Mouse (Mus musculus) gastrocnemius, adult 2 months (tissue): ENCODE measurements at regions not wholly inside any gene's neighbourhood (a gene's known extent, or its start where the extent isn't known, plus 50 kb on each side); places are given as distances from the start of the nearest gene placed in this dataset.
"Not testable (repeated sequence)": the region's sequence is repeated elsewhere in the genome, so short reads cannot be mapped to it uniquely, and the experiment has no call there.

Experiments
- DNase-seq: peaks from one replicate; pipeline ENCODE4 v3.0.0; 2022
- H3K27ac ChIP-seq: fragments of 200-600 bp; 2 replicates; pipeline ENCODE4 v1.8.1; 2022; ENCODE audit warnings: mild to moderate bottlenecking
- H3K4me3 ChIP-seq: fragments of 200-600 bp; 2 replicates; pipeline ENCODE4 v1.8.1; 2022; ENCODE audit warnings: mild to moderate bottlenecking, moderate library complexity
- CTCF ChIP-seq: fragments of 200-600 bp; IDR thresholded peaks from 2 replicates; pipeline ENCODE4 v1.8.1; 2022; ENCODE audit warnings: antibody characterized with exemption, mild to moderate bottlenecking, moderate library complexity
- intact Hi-C: fragments of 180-260 bp; cut with DNase I; formaldehyde crosslinking; loops from one replicate; pipeline ENCODE4 v1.15.1; 2025

DNA sequence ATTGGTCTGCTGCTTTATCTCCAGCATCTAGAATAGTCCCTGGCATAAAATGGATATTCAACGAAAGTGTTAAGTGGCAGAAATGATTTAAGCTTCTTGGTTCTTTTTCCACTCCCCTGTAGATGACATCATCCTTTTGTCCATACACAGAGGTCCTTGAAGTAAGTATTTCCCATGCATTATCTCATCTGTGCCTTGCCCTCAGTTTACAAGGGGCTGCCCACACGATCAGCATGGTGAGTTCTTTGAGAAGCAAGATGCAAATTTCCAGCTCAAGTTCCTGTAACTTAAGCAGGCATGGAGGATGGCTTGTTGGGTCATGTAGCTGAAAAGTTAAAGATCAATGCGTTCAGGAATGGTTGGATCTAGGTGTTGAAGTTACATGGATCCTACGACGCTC is 265.5 kb downstream of the Tox3 start:
- no peak for TF ChIP-seq CTCF
- intact Hi-C loops = no loop called here

DNA sequence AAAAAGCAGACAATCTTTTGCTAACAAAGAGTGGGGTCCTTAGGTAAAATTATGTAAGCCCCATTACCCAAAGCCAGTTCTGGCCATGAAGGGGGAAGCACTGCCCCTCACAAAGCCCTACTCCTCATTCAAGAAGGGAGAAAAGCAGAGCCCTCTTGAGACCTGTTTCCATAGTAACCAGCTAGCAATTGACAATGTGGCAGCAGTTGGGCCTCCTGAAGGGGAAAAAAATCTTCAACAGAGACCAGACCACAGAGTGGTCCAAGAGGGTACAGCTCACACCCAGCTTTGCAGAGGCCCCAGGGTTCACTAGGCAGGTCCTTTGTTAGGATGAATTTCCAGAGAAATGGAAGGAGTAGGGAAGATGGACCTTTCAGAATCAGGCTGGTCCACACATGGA is 271.8 kb downstream of the Tox3 start:
- intact Hi-C loops = no loop called here
- no peak for DNase-seq
- TF ChIP-seq CTCF = no peak
- no peak overlapping the region for H3K4me3 ChIP-seq
- no peak overlapping the region for H3K27ac ChIP-seq

More for the DNA sequence above, 265.5 kb downstream of the Tox3 start:
- no peak overlapping the region for H3K4me3 ChIP-seq
- H3K27ac ChIP-seq = no peak overlapping the region
- DNase-seq = no peak

DNA sequence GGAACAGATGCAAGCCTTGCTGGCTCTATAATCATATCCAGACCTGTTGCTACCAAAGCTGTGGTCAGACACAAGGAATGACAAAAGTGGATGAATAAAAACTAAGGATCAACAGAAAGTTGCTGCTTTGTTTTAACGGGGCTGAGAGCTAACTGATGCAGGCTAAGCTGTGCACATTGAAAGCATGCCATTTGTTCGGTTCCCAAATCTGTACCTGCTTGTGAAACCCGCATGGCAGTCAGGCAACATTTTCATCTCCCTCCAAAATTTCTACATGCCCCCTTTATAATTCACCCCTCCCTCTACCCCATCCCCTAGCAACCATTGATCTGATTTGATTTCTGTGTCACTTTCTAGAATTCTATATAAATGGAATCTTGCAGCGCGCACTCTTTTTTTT is 272.3 kb downstream of the Tox3 start:
- intact Hi-C loops = no loop called here
- TF ChIP-seq CTCF = no peak

DNA sequence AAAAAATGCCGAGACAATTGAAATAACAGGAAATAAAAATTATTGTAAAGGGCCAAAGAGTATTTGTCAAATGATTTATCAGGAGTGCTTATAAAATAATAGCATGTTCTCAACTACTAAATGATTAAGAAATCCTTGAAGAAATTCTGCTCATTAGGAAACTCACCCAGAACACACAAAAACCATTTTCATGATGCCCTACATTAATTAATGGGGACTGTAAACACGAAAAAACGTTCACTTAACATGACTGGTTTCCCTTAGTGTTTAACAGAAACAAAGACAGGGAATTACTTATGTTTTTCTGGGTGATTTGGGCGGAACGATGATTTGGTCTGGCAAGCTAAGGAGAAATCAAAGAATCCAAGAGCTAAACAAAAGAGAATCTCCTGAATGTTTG is 278.1 kb downstream of the Tox3 start:
- no peak for TF ChIP-seq CTCF
- intact Hi-C loops = no loop called here

More for the DNA sequence above, 272.3 kb downstream of the Tox3 start:
- Histone ChIP-seq H3K27ac (no peak overlapping the region), H3K4me3 (no peak overlapping the region)
- DNase-seq = no peak

DNA sequence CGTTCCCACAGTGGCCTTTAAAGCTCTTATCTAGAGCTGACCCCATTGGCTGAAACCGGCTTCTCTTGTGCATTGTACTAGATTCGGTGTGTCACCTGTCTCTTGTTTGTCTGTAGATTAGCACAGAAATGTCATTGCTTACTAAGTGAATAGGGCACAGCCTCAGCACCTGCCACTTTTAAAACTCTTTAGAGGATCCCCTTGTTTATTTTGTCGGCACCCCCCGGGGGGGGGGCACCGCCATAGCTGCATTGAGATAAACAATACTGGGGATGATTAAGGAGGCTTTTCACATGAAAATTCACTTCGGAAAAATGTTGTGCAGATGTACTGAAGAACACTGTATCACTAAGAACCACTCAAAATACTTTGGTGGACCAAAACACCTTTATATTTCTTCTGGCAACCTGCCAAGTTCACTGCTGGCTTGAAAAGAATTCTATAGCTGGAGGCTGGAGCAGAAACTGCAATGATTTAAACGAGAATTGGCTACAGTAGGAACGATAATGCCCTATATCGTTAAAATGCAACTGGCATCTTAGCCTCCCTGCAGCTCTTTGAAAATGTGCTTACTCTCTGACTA is 278.6 kb downstream of the Tox3 start:
- no peak for TF ChIP-seq CTCF
- no peak for DNase-seq
- intact Hi-C loops = no loop called here
- no peak overlapping the region for H3K27ac ChIP-seq
- H3K4me3 ChIP-seq = no peak overlapping the region

More for the DNA sequence above, 278.1 kb downstream of the Tox3 start:
- no peak for DNase-seq
- no peak overlapping the region for H3K4me3 ChIP-seq
- no peak overlapping the region for H3K27ac ChIP-seq

DNA sequence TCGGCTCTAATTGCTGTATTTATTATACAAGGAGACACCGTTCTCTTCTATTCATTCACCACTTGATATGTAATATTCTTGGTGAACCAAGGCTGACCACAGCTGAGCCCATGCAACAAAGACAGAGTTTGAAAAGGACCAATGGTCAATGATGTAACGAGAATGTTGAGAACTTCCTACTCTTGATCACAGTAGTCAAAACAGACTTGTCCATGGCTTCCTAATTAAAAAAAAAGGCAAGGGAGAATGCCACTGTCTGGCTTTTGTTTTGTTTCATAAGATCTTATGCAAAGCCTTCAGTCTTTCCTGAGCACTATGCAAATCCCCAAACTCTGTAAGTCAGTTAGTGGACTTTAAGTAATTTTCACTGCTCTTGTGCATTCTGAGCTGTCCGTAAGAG is 279.7 kb downstream of the Tox3 start:
- Histone ChIP-seq H3K27ac (no peak overlapping the region), H3K4me3 (no peak overlapping the region)
- intact Hi-C loops = no loop called here
- no peak for DNase-seq
- no peak for TF ChIP-seq CTCF

DNA sequence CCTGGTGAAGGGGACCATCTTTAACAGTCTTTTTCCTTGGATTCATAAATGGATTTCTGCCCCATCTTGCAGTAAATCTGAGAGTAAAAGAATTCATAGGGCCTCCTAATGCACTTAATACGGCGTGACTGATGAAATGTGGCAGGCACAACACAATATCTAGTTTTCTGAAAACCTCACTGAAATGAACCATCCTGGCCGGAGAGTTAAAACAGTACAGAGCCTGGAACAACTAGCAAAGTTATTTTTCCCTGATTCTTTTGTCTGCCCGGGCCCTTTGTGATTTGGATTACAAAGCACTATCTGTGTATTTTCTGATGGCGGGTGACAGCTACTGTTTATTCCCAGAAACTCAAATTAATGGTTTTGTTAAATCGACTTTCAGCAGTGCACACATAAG is 283.8 kb downstream of the Tox3 start:
- Histone ChIP-seq H3K27ac (no peak overlapping the region), H3K4me3 (no peak overlapping the region)
- no peak for TF ChIP-seq CTCF
- no peak for DNase-seq
- intact Hi-C loops = no loop called here

DNA sequence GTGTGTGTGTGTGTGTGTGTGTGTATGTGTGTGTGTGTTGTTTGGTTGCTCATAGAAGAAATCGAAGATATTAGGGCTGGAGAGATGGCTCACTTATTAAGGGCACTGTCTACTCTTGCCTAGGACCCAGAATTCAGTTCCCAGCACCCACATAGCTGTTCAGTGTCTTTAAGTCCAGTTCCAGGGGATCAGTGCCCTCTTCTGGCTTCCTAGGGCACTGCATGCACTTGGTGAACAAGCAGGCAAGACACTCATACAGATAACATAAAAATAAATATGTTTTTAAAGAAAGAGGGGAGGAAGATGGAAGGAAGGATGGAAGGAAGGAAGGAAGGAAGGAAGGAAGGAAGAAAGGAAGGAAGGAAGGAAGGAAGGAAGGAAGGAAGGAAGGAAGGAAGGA is 284.9 kb downstream of the Tox3 start:
- Histone ChIP-seq H3K4me3 (no peak overlapping the region), H3K27ac (no peak overlapping the region)
- DNase-seq = no peak
- TF ChIP-seq CTCF = peak; percentile 22; the same call in 1 of the 2 replicates
- intact Hi-C loops = no loop called here

DNA sequence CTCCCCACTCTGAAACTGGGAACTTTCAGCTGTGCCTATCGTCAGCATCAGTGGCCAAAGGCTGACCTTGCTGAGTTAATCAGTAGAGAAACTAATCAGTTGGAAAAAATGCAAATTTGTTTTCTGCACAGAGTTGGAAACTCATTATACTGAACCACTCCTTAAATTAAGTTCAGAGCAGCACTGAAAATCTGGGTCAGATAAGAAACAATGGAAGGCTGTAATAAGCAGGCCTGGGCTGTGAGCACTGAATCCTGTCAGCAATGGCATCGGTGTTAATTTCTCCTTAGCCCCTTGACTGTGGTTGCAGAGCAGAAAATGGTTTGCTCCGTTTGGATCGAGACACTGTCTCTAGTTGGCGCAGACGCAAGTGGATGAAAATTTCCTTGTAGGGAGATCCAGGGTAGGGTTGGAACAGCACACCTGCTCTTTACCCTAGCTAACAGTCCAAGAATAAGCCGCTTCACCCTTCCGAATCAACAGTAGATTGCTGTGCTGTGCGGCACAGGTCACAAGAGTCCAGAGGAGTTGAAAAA is 289.4 kb downstream of the Tox3 start:
- no peak for TF ChIP-seq CTCF
- Histone ChIP-seq H3K27ac (no peak overlapping the region), H3K4me3 (no peak overlapping the region)
- intact Hi-C loops = no loop called here
- no peak for DNase-seq

DNA sequence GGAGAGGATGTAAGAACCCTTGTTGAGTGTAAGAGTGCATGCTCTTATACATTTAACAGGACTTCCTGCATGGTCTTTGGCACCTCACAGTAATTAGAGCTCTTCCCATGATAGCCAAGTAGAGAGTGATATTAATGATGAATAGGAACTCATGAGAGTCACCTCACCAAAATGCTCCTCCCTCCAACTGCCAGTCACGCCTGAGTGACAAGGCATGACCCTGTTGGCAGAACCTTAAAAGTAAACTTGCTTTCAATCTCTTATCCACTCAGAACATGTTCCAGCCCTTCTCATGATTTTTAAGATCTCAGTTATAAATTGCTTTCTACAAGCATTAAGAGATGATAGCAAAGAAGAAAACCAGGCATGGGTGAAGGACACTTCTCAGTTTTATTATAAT is 291.8 kb downstream of the Tox3 start:
- TF ChIP-seq CTCF = no peak
- intact Hi-C loops = no loop called here
- Histone ChIP-seq H3K27ac (no peak overlapping the region), H3K4me3 (no peak overlapping the region)
- DNase-seq = no peak

DNA sequence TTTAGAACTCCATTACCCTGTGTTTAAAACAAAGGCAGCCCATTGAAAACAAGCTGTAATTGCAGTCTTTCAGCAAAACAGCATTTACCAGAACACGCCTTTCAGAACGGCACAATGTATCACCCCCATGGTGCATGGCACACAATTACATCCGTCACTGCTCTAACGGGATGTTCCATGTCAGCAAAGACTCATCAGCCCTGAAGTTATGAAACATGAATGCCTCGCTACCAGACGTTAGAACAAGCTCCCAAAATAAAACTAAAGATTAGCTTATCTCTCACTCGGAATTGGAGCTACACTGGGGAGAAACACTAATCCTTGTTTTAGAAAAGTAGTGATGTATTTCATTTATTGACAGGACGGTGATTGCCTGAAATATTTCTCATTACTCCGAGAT is 301.4 kb downstream of the Tox3 start:
- H3K27ac ChIP-seq = no peak overlapping the region
- intact Hi-C loops = no loop called here
- no peak for DNase-seq
- no peak overlapping the region for H3K4me3 ChIP-seq
- TF ChIP-seq CTCF = no peak

DNA sequence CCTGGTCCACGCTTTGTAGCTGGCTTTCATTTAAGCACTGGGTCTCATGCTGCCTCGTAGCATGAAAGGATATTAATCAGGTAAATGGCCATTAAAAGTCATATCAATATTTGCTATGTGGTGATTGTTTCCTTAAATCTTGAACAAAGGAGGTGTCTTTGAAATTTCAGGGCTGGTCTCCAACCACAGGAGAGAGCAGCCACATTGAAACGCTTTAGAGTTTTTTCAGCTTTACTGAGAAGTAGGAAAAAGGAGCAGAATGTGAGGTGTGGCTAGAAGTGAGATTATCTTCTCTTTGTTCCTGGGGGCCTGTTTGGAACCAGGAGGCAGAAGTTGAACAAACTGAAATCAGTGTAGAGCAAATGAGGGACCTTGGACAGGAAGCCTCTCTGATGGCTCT is 311.7 kb downstream of the Tox3 start:
- no peak for TF ChIP-seq CTCF

DNA sequence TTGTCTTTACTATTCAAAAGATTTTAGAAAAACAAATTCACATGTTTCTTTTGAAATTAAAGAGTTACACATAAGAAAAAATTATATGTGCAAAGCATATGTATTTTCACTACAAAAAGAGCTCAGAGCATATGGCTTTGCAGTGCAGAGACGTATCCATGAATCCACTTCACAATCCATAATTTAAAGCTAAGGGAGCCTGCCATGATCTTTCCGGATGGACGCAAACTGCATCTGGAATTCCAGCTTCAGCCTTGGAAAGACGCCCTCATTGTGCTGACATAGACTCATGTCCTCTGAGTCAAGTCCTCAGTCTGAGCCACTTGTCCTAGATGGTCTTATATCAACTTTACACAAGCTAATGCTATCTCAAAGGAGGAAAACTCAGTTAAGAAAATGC is 315.6 kb downstream of the Tox3 start:
- H3K4me3 ChIP-seq = no peak overlapping the region
- TF ChIP-seq CTCF = no peak
- intact Hi-C loops = no loop called here
- H3K27ac ChIP-seq = no peak overlapping the region
- DNase-seq = no peak

More for the DNA sequence above, 311.7 kb downstream of the Tox3 start:
- DNase-seq = no peak
- H3K4me3 ChIP-seq = no peak overlapping the region
- H3K27ac ChIP-seq = no peak overlapping the region
- intact Hi-C loops = no loop called here

DNA sequence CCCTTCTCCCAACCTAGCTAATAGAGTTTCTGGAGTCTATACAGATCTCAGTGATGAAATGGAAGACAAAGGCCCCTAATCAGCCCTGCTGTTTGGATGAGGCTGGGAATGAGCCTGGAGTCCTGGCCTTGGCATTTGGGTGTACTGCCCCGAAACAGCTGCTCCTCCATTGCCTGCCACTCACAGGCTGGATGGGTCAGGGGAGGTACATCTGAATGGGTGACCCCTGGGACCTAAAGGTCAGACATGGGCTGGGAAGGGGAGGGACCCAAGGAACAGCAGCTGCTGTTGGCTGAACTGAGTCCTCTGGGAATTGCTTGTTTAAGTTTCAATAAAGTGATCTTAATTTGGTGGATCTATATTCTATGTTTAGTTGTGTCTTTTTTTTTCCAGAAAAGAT is 316.9 kb downstream of the Tox3 start:
- no peak overlapping the region for H3K27ac ChIP-seq
- DNase-seq = no peak
- no peak for TF ChIP-seq CTCF
- no peak overlapping the region for H3K4me3 ChIP-seq
- intact Hi-C loops = no loop called here

DNA sequence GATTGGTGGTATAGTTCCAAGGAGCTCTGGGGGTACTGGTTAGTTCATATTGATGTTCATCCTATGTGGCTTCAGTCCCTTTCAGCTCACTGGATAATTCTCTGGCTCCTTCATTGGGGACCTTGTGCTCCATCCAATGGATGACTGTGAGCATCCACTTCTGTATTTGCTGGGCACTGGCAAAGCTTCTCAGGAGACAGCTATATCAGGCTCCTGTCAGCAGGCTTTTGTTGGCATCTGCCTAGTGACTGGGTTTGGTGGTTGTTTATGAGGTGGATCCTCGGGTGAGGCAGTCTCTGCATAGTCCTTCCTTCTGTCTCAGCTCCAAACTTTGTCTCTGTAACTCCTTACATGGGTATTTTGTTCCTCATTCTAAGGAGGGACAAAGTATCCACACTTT is 330.2 kb downstream of the Tox3 start:
- H3K27ac ChIP-seq, DNase-seq, intact Hi-C loops, H3K4me3 ChIP-seq: not testable (repeated sequence)
